Mouse (Mus musculus) cerebellum, adult 9-10 months (tissue): ENCODE results near the gene Bnc2.

Experiments
- DNase-seq: peaks from one replicate; pipeline ENCODE4 v3.0.0; 2022

Bnc2 gene

DNA sequence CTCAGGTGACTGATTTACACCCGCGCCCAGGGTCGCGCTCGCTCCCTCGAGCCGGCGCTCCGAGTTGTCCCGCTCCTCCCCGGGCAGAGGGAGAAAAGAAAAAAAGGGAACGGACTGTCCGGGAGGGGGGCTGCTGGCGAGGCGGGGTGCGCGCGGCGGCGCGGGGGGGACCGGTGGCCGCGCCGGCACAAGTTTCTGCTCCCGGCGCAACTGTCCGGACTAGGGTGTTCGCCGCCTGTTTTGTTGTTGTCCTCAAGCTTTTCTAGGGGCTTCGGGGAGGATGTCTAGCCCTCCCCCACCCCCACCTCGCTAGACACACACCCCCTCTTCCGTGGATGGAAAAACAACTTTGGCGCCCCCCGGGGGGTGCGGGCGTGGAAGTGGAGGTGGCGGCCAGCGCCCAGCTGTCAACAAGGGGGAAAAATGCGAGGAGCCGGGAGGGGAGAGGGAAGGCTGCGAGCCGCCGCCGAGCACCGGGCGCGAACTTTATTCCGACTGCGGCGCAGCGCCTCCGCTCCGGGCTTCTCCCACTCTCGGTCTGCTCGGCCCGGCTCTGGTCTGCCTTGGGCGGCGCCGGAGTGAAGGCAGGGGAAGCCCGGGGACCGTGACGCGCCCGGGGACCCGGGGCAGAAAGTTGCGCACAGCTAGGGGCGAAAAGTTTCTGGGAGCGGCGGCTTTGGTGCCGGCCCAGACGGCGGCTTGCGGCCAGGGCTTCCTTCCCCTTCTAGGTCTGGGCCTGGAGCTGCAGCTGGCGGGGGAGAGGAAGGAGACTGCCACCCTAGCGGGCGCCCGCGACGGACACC is at the start of gene Bnc2:
Gene Bnc2, minus strand, starts transcription at position 105 of the 803 bp plus-strand sequence.
- no peak for DNase-seq

DNA sequence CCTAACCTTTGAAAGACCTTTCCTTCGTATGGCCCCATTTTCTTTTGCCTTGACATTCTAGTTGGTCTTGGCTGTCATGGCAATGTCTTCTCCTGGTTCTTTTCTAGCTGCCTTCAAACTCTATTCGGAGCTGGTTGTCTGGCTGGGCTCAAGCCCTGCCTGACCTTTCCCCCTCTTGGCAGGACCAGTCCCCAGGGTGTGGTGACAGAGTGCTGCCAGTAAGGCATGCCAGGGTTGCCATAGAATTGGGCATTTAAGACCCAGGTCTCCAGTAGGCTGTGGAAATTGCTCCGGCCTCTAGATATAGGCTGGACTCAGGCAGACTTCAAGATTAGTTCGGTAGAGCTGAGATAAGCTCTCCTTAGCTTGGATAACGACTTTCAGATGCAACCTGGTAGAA is 32.9 kb upstream of the Bnc2 start:
- DNase-seq = no peak

DNA sequence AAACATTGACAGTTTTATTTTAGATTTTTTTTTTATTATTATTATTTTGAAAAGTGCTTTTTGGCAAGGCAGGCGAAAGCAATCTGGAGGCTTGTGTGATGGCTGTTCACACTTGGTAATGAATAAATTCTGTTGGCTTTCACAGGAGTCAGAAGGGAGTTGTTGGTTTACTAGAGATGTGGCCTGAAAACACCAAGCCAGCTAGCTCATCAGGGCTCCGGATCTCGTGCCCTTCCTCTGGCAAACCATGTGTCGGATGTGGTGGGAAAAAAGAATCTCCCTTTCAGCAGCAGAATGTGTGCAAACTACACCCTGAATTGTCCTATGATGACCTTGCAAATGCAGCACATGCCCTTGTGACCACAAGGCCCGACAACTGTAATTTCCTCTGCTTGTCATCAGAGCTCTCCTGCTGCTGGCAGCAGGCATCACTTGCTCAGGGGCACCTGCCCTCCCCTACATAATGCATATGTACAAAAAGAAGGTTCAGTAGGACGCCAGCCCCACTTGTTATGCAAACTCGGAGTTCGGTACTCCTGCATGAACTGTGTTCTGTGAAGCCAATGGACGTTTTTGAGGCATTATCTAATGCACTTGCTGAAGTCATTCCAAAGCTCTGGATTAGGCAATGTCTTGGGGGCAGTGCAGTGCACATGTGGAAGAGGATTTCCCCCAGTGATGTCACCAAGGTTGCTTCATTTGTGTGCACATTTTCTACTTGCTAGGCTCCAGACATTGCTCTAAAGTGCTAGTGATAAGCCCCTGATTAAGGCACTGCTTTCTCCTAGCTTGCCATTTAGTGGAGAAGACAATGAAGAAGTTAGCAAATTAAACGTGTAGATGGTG is 10.7 kb upstream of the Bnc2 start:
- DNase-seq = no peak

DNA sequence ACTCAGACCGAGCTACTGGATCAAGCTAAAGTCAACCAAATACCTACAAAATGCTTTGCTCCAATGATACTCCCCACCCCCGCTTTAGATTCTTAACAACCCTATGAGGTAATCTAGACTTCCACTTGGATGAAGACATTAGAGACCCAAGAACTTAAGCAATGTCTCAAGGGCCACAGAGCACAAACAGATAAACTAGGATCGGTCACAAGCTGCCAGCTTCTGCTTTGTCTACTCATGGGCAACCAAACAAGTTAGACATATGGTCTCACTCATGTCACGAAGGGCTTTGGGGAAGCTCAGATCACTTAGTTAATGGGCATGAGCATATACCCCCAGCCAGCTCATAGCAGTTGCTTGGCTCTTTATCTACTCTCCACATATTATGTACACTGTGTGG is 9.9 kb upstream of the Bnc2 start:
- no peak for DNase-seq

DNA sequence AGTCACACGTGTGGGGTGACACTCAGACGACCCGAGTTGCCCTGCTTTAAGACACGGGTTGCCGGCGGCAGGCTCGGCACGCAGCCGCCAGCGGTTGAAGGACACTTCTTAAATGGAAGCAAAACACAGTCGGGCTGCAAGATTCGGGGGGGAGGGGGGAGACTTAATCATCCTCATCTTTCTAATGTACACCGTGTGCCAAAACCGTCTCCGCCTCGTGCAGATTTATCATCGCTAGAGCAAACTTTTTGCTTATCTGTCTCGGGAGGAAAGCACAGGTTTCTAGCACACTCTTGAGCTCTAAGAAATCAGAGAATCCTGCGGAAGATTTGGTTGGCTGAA is 870 bp upstream of the Bnc2 start:
- DNase-seq = no peak

DNA sequence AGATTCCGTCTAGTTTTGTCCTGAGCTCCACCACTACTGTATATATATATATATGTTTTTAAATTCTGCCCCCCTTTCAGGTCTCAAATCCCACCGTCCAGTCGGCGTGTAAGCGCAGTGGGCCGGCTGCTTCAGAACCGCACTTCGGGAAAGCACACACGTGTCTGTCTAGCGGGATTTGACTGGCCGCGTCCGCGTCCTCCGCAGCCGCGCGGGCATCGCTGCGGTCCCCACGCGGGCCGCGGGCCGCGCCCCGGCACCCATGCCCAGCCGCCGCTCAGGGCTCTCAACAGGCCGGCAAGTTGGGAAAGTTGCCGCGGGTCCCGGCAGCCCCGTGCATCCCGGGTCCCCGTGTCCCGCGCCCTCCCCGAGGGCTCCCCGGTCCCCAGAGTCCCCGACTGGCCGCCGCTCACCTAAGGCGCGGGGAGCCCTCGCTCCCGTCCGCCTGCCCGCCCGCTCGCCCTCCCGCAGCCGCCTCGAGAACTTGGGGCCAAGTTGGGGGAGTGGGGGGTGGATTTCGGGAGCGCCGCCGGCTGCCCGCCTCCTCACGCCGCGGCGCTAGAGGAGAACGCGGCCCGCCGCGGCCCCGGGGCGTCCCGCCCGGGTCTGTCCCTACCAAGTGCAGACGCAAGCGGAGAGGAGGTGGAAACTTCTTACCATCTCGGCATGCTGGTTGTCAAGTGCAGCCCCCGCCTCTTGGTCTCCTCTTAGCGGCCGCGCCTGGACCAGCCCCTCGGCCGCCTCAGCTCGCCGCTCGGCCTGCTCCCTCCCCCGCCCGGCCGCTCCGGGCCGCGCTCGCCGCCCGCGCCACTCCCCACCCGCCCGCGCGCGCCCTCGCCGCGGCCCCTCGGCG is 531 bp downstream of the Bnc2 start:
- DNase-seq = no peak

DNA sequence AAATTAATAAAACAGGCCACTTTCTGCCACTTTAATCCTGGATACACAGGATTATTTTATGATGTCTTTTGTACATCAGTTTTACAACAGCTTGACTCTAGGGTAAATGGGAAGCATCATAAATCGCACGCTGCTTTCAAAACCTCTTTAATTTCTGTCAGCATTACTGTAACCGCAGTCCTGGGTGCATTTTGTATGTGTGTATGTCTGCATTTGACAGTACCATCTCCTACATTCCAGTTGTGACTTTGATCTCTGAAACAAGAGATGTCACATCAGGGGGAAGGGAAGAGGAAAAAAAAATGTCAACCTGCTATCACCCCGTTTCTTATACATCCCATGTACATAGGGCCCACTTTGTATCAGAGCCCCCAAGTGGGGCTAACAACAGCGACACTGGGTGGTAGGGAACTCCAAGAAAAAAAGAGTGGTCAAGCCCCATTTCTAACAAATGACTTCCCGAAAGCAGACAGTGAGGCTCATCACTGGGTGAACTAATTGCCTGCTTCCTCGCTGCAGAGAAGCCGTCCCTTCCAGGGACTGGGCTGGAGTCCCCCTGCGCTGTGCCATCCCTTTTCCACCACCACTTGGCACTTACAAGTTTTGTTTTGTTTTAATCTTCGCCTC is 1.3 kb downstream of the Bnc2 start:
- no peak for DNase-seq

DNA sequence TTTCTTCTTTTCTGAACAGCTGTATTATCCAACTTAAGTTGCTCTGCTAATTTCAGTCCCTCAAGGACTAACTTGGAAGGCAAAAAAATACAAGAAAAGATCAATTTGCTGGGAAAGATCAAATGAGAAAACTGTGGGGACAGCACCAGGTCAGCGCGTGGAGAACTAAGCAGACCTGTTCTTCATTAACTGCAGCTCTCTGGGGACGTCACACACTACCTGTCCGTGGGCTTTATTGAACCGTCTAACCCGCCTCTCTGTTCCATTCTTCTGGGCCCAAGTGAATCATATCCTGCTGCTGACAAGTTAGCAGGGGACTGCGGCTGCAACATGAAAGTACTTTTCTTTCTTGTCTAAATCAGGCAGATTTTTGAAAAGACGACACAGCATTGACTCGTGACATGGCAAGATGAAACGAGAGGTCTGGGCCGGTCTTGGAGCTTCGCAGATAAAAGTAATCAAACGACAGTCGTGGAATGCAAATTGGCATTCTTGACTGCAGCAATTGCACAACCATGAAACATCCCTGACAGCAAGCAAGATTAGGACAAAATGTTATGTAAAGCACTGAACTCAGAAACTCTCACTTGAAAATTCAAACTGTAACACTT is 2.8 kb downstream of the Bnc2 start:
- no peak for DNase-seq

DNA sequence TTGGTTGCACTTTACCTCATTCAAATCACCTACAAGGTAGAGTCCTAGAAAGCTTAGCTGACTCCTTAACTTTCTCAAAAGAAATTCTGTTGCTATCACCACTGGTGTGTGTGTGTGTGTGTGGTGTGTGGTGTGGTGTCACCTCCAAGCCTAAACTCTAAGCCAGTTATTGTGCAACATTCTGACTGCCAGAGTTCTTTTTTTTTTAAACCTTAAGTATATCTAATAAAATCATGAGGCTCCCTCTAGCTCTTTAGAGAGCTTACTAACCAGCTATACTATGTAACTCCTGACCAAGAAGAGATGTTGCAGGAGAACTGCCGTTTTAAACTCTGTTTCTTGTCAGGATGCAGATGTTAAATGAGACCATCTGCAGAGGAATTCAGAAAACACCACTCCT is 4.1 kb downstream of the Bnc2 start:
- no peak for DNase-seq

DNA sequence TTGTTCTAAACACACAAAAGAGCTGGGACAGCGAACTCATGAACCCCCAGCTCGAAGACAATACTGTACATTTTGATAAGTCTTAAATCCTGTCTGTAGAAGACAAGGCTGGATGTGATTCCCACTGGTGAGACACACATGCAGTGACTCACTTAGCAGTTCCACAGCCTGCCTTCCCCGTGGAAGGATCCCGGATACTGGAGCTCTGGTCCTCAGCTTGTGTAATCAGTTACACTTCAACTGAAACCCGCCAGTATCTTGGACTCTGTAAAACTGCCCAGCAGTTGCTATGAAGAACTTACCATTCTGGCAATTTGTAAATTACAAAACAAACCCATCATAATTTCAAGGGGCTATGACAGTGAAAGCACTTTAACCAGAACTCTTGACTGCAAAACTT is 5.4 kb downstream of the Bnc2 start:
- no peak for DNase-seq

DNA sequence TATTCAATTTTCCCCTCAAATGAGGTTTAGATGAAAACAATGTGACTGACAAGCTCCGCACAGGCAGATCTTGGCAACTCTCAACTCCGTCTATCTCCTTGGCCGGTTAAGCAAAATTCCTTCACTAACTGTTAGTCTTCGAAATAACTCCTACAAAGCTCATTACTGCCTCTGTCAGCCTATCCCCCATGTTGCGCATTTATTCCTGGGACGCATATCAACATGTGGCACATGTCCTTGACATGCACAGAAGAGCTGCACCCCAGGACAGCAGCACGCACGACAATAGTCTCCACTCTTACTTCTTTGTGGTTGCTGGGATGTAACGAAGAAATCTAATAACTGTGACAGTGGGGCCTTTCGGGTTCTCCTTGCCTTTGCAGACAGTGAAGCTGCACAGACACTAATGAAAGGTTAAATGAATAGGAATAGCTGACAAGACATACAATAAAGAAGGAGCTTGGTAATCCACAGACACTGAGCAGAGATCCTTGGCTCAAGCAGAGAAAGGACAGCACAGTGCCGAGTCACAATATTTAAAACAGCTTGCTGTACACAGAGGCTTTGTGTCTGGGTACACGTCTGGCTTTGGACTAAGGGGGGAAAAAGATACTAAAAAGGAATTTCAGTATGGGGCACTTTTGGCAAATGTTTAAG is 6.0 kb downstream of the Bnc2 start:
- DNase-seq = no peak

DNA sequence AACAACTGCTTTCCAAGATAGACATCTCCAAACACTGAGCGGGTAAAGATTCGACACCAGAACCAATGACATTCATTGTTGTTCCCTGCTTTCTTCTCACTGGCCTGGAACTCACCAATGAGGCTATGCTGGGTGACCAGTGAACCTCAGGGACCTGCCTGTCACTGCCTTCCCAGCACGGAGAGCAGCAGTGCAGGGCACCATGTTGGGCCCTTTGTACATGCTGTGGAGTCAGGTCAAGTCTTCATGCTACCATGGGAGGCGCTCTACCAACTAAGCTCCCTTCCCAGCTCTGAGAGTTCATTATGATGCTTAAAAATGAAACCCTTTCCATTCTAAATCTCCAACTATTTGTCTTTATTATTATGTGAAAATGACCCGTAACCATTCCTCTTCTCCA is 6.8 kb downstream of the Bnc2 start:
- DNase-seq = no peak

DNA sequence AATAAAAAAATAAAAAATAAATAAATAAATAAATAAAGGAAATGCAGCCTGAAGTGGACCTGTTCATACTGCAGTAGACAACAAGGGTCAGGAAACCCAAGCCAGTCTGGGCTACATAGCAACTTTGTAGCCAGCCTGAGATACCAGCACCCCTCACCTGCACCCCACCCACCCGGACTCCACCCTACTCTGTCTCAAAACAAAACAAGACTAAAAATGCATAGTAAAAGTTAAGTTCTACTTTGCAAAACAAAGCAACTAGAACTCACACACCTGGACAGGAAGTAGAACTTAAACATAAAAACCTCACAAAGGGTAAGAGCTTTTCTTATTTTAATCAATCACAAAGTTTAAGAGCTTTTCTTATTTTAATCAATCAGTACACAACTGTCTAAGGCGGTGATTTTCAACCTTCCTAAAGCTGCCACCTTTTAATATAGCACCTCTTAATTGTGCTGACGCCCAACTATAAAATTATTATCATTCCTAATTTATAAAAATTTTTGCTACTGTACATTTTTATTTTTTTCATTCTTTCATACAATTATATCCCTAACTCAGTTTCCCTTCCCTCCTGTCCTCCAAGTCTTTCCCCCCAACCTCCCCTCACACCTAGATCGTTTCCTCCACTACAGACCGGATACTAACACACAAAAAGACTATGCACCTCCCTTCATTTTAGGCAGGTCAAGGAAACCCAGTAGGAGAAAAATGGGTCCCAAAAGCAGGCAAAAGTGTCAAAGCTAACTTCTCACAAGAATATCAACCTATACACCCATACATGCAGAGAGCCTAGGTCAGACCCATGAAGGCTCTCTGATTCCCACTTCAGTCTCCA is 12.6 kb downstream of the Bnc2 start:
- DNase-seq = no peak

DNA sequence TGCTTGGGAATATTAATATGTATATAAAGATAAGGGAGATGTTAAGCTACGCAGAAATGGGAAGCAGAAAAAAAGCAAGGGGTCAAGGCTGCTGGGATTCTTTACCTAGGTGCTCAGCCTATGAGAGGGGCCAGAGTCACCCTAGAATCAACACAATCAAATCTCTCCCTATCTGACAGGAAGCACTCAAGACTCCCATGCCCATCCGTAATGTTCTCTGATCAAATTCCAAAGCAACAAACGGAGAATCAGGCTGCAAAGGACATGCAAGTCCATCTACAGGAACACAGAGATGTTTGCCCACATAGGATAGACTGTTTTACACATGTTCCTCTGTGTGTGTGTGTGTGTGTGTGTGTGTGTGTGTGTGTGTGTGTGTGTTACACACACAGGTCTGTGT is 13.7 kb downstream of the Bnc2 start:
- DNase-seq = no peak

DNA sequence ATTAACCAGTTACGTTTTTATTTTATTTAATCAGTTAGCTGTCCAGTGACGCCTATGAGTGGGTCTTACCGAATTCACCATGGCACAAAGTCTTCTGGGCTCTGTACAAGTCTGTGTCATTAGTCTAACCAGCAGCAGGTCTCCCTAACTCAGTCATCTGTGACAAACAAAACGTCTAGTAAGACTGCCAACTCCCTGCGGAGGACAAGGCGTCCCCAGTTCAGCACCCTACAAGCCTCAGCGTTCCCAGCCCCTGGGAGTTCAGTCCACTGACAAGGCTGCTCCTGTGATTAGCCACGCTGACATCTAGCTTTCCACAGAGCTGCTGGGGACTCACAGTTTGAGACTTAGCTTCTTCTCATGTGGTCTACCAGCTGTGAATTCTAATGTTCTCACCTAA is 23.3 kb downstream of the Bnc2 start:
- DNase-seq = no peak

DNA sequence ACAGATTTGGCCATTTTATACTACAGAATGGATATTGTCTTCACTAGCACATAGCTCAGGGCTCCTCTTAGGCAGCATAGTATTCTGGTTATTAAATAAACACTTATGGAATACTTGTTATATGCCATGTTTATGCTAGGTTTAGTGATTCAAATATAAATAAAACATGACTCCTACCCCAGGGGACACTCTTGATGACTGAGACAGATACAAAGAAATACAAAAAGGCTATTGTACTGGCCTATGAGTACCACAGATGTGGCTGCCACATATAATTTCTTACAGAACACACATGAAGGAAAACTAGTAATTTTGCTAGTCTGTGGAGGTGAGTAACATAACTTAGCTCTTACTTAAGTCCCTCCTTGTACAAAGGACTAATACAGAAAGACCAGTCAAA is 28.5 kb downstream of the Bnc2 start:
- no peak for DNase-seq

DNA sequence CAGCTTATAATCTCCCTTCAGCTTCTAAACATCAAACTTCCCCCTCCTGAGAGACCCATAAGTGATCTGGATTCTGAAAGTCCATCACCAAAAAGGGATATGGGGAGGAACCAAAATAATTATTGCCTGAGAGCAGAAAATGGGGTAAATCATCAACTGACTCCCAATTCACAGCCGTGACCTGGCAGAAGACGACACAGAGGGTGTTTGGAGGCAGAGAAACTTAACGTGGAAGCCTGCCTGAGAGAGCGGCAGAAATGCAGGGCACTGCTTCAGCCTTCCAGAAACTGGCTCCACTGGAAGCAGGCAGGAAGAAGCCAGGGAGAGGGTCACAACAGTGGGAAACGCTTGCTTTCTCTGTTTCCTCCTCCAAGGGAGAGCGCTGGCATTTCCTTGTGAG is 35.9 kb downstream of the Bnc2 start:
- DNase-seq = no peak

DNA sequence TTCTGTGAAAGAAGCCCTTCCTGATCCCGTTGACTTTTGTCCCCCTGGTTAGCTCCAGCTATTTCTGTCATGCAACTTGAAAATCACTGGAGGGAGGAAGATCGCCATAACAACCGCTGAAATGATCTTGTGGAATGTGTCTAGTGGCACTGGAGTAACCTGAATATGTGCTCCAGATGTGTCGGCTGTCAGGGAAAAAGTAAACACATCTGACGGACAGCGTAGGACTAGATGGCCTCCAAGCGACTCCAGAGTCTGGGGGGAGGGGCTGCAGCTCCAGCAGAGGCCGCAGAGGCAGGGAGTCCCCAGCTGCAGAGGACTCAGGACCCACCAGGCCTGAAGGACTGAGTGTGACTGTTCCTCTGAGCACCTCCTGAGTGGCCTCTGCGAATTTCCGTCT is 37.4 kb downstream of the Bnc2 start:
- no peak for DNase-seq

DNA sequence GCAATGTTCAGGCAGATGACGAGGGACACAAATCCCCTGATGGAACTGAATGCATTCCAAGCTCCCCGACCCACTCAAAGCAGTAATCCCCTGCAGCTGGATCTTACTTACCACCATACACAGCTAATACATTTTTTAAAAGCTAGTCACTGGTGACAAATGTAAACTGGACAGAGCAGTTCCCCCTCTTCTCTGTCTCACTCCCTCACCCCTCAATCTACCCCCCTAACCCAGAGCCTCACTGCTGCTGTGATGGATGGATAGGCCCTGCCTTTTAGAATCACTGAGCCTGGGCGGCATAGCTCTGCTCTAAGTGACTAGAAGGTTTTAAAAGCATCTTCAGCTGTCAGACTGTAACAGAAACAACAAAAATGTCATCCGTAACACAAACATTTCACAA is 40.3 kb downstream of the Bnc2 start:
- no peak for DNase-seq

DNA sequence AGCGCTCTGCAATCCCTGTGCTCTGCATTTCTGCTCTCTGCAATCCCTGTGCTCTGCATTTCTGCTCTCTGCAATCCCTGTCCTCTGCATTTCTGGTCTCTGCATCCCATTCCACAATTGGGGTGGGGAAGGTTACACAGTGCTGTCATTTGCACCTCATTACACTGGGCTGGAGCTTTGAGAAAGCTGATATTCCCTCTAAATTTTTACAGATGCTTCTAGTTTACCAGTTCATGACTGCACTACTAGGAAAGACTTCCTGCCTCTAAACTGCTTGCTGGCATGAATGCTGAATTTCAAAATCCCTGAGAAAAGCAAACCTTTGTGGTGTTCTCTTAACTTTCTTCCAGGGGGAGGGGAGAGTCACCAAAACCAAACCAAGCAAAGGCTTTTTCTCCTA is 41.1 kb downstream of the Bnc2 start:
- no peak for DNase-seq
